Mouse (Mus musculus) G1E-ER4 (cell line): ENCODE results near the gene Wdpcp. TPM values are rescaled to one million over a fixed set of nuclear protein-coding genes. Genes with fewer than 3 reads are reported as not detected.

Experiments used
- GATA1 ChIP-seq: IDR thresholded peaks from one replicate; pipeline ENCODE4 v1.8.0; 2012; ENCODE audit warnings: low read length, inconsistent platforms
- polyA plus RNA-seq: library from polyadenylated mRNA; stranded (reverse); fragments of >175 nt; gene quantifications from 2 replicates; pipeline ENCODE4 v1.2.3, GENCODE M21; 2012

Wdpcp gene
- polyA plus RNA-seq, 1 experiment = 0.08 TPM

DNA sequence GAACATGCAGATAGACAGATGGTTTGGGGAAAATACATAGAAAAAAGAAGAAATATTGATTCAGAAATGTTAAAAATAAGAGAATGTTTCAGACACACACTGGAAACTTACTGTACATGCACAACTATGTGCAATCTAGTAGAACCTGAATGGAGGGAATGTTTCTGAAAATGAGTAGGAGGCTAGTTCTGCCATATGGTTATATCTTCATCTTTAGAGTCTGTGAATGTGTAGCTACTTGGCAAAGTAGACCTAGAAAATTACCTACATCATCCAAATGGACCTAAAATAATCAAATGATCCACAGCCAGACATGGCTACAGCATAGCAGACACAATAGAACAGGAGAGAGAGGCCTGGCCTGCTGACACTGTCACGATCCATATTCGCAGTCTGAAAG is 275.0 kb downstream of the Wdpcp start:
- TF ChIP-seq GATA1 = no peak

DNA sequence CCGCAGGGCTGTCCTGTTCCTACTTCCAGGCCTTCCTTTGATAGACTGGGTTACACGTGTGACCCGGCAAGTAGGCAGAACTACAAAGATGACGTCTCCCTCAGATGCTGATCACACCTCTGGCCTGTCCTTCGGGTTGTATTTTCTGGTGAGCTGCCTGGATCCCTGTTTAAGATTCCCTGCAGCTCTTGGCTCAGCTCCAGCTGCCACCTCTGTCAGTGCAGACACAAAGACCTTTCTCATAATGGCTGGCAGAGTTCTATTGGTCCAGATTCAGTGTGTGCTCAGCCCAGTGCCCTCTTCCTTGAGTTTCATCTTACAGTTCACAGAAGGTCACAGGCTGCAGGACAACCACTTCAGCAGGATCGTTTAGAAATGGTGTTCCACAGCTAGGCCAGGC is 292.0 kb downstream of the Wdpcp start:
- no peak for TF ChIP-seq GATA1

DNA sequence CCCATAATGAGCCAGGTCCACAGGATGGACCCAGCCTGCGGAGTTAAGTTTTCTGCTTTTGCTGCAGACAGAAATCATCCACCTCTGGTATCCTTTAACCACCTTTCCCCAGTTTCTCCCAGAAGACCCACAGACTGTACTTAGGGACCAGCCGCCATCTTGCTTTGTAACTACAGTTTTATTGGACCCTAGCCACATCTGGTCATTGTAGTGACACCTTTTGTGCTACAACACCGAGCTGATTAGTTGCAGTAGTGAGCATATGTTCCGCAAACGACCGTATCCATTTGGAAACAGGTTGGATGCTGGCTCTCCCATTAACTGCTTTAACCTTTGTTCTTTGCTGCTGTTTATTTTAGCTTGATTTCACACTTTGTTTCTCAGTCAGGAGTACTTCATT is 292.5 kb downstream of the Wdpcp start:
- TF ChIP-seq GATA1 = no peak

DNA sequence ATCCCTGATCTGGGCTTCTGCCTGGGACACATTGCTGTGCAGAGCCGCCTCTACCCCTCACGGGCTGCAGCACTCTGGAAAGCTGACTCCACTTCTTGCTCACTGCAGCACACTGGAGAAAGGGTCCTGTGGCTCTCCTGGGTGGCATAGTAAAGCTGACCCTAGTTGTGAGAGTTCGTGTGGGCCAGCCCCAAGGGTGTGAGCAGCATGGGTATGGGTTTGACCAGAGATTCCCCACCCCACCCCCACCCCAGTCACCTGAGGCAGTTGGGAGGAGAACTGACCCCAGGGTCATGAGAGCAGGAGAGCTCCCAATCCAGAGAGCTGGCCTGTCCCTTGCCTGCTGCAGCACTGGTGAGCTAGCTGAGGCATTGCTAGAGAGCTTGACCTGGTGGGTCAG is 296.6 kb downstream of the Wdpcp start:
- no peak for TF ChIP-seq GATA1

DNA sequence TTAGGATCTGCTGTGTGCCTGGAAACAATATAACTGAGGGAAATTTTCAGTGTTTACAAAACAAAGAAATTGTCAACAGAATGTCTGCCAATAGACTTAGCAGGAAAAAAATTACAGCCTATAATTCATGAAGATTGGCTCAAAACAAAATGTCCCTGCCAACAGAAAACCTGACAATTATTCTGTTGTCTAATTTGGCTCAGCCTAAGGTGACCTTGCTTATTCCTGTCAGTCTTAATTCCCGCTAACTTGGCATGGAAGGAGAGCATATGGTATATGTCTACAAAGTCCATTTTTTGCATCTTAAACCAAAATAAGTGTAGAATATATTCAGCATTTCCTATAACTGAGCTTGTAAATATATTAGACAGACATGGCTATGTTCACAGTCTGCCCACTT is 298.8 kb downstream of the Wdpcp start:
- TF ChIP-seq GATA1 = no peak

DNA sequence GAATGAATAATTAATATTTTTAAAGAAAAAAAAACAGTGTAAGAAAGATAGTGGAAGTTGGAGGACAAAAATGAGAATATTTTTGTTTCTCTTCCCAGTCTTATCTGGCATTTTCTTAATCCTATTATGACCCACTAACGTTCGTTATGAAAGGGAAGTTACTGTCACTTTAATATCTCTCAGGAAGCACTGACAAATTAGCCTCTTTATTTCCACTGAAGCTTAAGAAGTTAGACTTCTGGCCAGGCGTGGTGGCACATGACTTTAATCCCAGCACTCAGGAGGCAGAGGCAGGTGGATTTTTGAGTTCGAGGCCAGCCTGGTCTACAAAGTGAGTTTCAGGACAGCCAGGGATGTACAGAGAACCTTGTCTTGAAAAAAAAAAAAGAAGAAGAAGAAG is 299.7 kb downstream of the Wdpcp start:
- no peak for TF ChIP-seq GATA1

DNA sequence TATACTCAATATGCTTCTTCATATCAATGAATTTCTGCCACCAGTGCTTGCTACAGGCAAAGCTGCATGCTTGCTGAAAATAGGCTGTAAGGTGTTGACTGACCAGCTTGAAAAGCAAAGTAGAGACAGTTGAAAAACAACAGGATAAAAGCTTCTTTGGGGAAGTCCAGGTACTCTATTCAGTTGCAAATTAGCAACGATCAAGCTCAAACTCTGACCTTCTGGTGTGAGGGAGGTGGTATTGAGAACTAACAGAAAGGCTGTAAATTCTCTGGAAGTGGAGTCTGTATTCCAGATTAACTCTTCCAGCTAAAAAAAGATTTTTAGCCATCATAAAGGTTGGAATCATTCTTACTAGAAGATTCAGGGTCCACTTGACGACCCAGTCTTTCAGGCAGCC is 303.0 kb downstream of the Wdpcp start:
- TF ChIP-seq GATA1 = no peak

DNA sequence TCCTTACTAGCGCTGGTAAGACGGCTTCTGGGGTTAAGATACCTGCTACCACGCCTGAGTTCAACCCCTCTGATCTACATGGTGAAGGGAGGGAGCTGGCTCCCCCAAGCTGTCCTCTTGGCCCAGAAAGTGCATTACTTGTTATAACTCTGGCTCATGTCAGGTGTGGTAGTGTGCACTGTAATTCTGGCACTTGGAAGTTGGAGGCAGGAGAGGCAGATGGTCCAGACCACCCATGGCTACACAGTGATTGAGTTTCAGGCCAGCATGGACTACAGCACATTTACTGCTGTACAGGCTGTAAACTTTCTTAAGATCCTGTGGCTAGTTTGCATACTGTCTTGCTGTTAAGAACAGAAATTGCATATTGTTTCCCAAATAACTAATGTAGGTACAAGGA is 322.7 kb downstream of the Wdpcp start:
- no peak for TF ChIP-seq GATA1

DNA sequence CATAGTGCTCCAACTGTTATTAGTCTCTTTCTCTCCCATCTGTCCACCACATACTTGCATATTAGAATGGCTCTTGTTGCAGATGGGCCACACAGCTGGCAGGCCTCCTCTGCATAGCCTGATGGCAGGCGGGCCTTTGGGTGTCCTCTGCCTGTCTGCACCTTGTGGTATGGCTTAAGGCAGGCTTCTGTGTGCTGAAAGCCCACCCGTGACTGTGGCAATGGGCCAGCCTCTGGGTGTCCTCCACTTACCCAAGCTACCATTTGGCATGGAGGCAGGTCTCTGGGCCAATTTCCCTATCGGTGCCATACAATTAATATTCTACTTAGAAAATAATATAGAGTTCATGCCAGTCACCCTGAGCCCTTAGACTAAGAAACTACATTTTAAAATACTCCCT is 350.5 kb downstream of the Wdpcp start:
- no peak for TF ChIP-seq GATA1

Other genes with a start within 250 kb of the Wdpcp start
- gene Ugp2, start 201.0 kb upstream of the Wdpcp start, polyA plus RNA-seq = 2.2 and 2.8 TPM in 2 replicates
- 4.9 and 7.3 TPM in 2 replicates for gene Mdh1, start 132 bp downstream of the Wdpcp start, polyA plus RNA-seq